Mouse (Mus musculus) intestine, embryonic 14.5 days (tissue): Measurements from ENCODE around the gene Tekt5. TPM values are rescaled to one million over a fixed set of nuclear protein-coding genes. Genes with fewer than 3 reads are reported as not detected.

Experiments used
- ATAC-seq: fragments of 200-750 bp; cut with Nextera tagmentation; replicated peaks from 2 replicates; pipeline ENCODE4 v1.8.0; 2017; ENCODE audit warnings: low read depth, moderate number of reproducible peaks, moderate TSS enrichment, moderate library complexity; ENCODE audit not compliant: low FRiP score, low TSS enrichment
- DNase-seq: peaks from one replicate; pipeline ENCODE4 v3.0.0-alpha.2; 2018; ENCODE audit warnings: low spot score
- H3K27ac ChIP-seq: fragments of 300-500 bp; sonication (generic); 2 replicates; pipeline ENCODE4 v1.5.1; 2014; ENCODE audit warnings: low read depth, mild to moderate bottlenecking, control low read depth
- H3K27me3 ChIP-seq: fragments of 300-500 bp; sonication (generic); replicated peaks from 2 replicates; pipeline ENCODE4 v1.6.1; 2014; ENCODE audit warnings: low read length, control low read depth; ENCODE audit not compliant: control insufficient read depth, insufficient read depth
- H3K36me3 ChIP-seq: fragments of 300-500 bp; sonication (generic); 2 replicates; pipeline ENCODE4 v1.6.1; 2014; ENCODE audit warnings: low read length, control low read depth; ENCODE audit not compliant: control insufficient read depth, insufficient read depth
- H3K4me1 ChIP-seq: fragments of 300-500 bp; sonication (generic); replicated peaks from 2 replicates; pipeline ENCODE4 v1.6.1; 2014; ENCODE audit warnings: low read length, control low read depth, mixed read lengths; ENCODE audit not compliant: control insufficient read depth, insufficient read depth
- H3K4me2 ChIP-seq: fragments of 300-500 bp; sonication (generic); 2 replicates; pipeline ENCODE4 v1.6.1; 2014; ENCODE audit warnings: low read length
- H3K4me3 ChIP-seq: fragments of 300-500 bp; sonication (generic); 2 replicates; pipeline ENCODE4 v1.5.1; 2014; ENCODE audit warnings: low read depth, low read length, control low read depth, mixed read lengths
- H3K9ac ChIP-seq: fragments of 300-500 bp; sonication (generic); 2 replicates; pipeline ENCODE4 v1.6.1; 2014; ENCODE audit warnings: mild to moderate bottlenecking, low read length
- H3K9me3 ChIP-seq: fragments of 300-500 bp; sonication (generic); 2 replicates; pipeline ENCODE4 v1.6.1; 2016; ENCODE audit warnings: low read length, control low read depth; ENCODE audit not compliant: control insufficient read depth
- WGBS: fragments of 180-500 bp; shearing (Covaris S2); extraction: QIAGEN DNeasy Blood & Tissue Kit; methylation state at CpG from one replicate; pipeline ENCODE4 v1.1.7; 2014; 5-methylcytosine and 5-hydroxymethylcytosine counted together
- polyA plus RNA-seq: library from polyadenylated mRNA; unstranded; fragments of >200 nt; fragmentation: Nextera tagmentation; extraction: Ambion mirVana; gene quantifications from 2 replicates; pipeline ENCODE4 v1.2.1, GENCODE M21; 2014

Gene Tekt5
- polyA plus RNA-seq, 1 experiment from 2014 or later, result 0.28 TPM

DNA sequence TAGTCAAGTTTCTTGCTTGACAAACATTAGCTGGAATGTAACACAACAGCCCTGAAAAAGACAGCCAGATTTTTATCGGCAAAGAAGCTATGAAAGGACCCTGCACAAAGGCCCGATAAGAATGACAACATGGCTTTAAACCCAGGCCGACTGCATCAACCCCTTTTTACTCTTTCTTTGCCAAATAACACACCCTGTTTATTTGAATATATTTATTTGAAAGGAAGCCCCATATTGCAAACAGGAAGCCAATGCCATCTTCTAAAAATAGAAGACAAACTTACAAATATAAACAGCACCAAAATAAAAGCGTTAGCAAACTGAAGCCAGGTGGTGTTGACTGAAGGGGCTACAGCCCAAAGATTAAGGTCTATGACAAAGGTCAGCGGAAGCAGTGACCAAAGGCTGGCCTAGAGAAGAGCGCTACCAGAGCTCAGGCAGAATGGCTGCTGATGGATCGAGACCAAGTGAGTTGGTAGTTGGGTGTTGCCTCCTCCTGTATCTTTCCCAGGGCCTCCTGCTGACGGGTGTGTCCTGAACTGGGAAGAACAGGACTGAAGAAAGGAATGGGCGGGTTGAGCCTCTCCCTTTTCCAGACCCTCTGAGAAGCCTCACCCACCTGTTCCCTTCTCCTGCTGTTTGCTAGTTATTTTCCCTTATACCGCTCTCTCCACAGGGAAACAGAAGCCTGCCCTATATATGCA lies 78.6 kb downstream of the Tekt5 start:
- Histone ChIP-seq H3K36me3 (no peaks in the 10 kb centered on the region), H3K27ac (no peak overlapping the region), H3K4me3 (no peak overlapping the region), H3K9me3 (no peaks in the 10 kb centered on the region), H3K9ac (no peak overlapping the region), H3K4me2 (no peak overlapping the region), H3K4me1 (peaks cover 8% of the 10 kb centered on the region; the same call in 1 of the 2 replicates), H3K27me3 (peaks cover 3% of the 10 kb centered on the region; the same call in 1 of the 2 replicates)
- ATAC-seq, result no peak
- no peak for DNase-seq
- 76% methylated on average over 10 of the region's 10 CpGs for WGBS

DNA sequence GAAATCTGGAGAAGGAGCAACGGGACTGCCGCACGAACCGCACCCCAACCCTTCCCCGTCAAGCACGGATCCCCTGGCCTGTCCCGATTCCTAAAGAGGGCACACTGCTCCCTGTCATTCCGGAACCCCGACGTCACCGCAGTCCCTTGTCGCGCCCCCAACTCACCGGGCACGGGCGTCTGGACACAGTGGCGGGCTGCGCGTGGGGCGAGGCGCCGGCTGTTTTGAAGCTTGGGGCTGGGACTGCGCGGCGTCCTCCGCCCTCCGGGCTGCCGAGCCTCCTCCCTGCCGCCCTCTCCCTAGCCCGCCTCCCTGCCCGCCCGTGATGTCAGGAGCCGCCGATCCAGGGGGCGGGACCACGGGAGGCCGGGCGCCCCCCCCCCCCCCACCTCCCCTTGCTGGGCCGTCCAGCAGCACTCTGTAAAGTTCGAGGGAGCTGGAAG lies 81.6 kb downstream of the Tekt5 start, which contains the start of gene Emp2:
Gene Emp2, minus strand, starts transcription at position 323 of the 443 bp plus-strand sequence.
- Histone ChIP-seq H3K4me1 (peaks cover 8% of the 10 kb centered on the region; the same call in 1 of the 2 replicates), H3K27me3 (no peaks in the 10 kb centered on the region), H3K36me3 (no peaks in the 10 kb centered on the region), H3K27ac (no peak within 1 kb of the TSS), H3K9ac (peak within 1 kb of the TSS; percentile 49), H3K4me2 (peak within 1 kb of the TSS; percentile 89), H3K9me3 (no peaks in the 10 kb centered on the region), H3K4me3 (peak within 1 kb of the TSS; percentile 53)
- DNase-seq, result peak; percentile 75
- ATAC-seq, result peak; percentile 90
- WGBS, result under 1% methylated on average over 35 of the region's 40 CpGs

DNA sequence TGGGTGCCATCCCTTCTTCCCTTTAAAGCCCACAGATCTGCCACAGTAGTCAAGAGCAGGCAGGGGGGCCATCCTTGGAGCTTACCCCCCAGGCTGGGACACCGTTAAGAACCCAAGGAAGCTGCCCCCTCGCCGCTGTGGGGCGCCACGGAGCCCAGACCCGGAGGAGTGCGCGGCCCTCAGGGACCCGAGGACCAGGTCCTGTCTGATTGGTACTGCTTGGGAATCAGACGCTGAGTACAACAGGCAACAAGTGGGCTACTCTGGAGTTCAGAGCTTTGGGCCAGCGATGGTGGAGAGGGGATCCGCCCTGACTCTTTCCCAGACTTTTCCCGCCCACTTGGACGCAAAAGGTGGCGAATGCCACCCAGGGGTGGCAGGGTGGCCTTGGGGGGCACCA lies 82.1 kb downstream of the Tekt5 start:
- H3K27ac ChIP-seq, result no peak overlapping the region
- WGBS, result 8% methylated on average over 15 of the region's 15 CpGs
- DNase-seq, result no peak
- H3K4me1 ChIP-seq, result peaks cover 8% of the 10 kb centered on the region; the same call in 1 of the 2 replicates
- H3K4me2 ChIP-seq, result peak overlapping the region; percentile 89
- H3K36me3 ChIP-seq, result no peaks in the 10 kb centered on the region
- H3K4me3 ChIP-seq, result peak overlapping the region; percentile 53
- peak overlapping the region; percentile 49 for H3K9ac ChIP-seq
- ATAC-seq, result peak; percentile 22; the same call in 1 of the 2 replicates
- no peaks in the 10 kb centered on the region for H3K27me3 ChIP-seq
- H3K9me3 ChIP-seq, result no peaks in the 10 kb centered on the region

DNA sequence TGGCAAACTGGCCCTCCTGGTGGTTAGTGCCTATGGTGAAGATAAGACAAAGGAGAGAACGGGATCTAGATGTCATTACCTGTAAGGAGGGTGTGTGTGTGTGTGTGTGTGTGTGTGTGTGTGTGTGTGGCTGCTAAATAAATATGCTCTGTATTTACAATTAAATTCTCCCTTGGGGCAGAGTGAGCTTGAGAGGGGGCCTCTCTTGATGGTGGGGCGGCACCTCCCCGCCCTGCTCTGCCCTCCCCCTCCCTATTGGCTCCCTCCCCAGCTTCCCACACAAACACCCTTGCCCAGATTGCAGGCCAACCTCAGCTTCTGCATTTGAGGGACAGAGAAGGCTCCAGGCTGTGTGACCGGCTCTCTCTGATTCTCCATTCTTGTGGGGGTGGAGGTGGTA lies 83.3 kb downstream of the Tekt5 start:
- no peaks in the 10 kb centered on the region for H3K36me3 ChIP-seq
- no peaks in the 10 kb centered on the region for H3K27me3 ChIP-seq
- H3K9ac ChIP-seq, result no peak overlapping the region
- peaks cover 8% of the 10 kb centered on the region; the same call in 1 of the 2 replicates for H3K4me1 ChIP-seq
- no peak overlapping the region for H3K27ac ChIP-seq
- H3K9me3 ChIP-seq, result no peaks in the 10 kb centered on the region
- ATAC-seq (no peak), DNase-seq (no peak)
- H3K4me2 ChIP-seq, result no peak overlapping the region
- 47% methylated on average over 4 of the region's 4 CpGs for whole genome bisulfite sequencing
- H3K4me3 ChIP-seq, result no peak overlapping the region

DNA sequence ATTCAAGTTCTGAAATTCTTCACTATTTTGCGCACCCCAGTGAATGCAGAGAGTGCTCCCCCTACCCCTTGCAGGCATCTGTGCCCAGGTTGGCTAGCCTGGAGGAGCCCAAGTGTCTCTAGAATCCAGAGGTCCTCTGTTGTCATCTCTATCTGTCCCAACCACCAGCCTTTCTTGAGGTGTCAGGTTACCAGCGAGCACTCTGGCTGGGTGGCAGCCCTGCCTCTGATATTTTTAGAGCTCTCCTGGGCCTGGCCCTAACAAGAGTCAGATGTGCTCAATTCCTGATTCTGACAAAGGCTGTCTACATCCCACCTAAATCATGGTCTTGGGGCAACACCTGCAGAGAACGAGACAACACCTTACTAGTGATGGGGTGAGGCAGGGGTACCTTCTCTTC lies 84.2 kb downstream of the Tekt5 start:
- H3K36me3 ChIP-seq, result no peaks in the 10 kb centered on the region
- WGBS, result 48% methylated on average over 3 of the region's 3 CpGs
- ATAC-seq (no peak), DNase-seq (no peak)
- H3K4me1 ChIP-seq, result peaks cover 8% of the 10 kb centered on the region; the same call in 1 of the 2 replicates
- H3K27me3 ChIP-seq, result no peaks in the 10 kb centered on the region
- no peak overlapping the region for H3K9ac ChIP-seq
- no peak overlapping the region for H3K4me2 ChIP-seq
- no peak overlapping the region for H3K4me3 ChIP-seq
- H3K27ac ChIP-seq, result no peak overlapping the region
- no peaks in the 10 kb centered on the region for H3K9me3 ChIP-seq

DNA sequence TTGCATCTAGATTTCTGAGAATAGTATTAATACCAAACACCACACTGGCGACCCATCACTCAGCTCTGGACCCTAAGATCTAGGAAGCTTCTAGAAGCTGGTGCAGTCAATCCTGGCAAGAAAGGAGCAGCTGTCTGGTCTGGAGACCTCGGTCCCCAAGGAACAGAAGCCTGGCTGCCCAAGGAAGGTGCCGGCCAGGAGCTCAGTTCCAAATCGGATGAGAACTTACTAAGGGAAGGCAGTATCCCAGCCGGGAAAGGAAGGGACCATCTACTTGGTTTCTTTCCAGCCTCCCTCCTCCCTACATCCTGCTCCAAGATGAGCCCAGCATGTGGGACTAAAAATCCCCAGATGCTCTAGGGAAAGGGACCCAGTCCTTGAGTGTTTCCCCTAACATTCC lies 84.8 kb downstream of the Tekt5 start:
- Histone ChIP-seq H3K4me1 (peaks cover 8% of the 10 kb centered on the region; the same call in 1 of the 2 replicates), H3K9me3 (no peaks in the 10 kb centered on the region), H3K27me3 (no peaks in the 10 kb centered on the region), H3K36me3 (no peaks in the 10 kb centered on the region), H3K4me3 (no peak overlapping the region), H3K27ac (no peak overlapping the region), H3K4me2 (no peak overlapping the region), H3K9ac (no peak overlapping the region)
- 82% methylated on average over 5 of the region's 5 CpGs for WGBS
- DNase-seq (no peak), ATAC-seq (no peak)

Other genes starting within 250 kb of the Tekt5 start
- gene Rpl39l, start 225.3 kb downstream of the Tekt5 start, polyA plus RNA-seq, result not detected in 2 replicates
- 1.4 and 1.5 TPM in 2 replicates for gene Atf7ip2, start 202.8 kb downstream of the Tekt5 start, polyA plus RNA-seq
- gene Emp2, start 81.5 kb downstream of the Tekt5 start, polyA plus RNA-seq, result 21.4 and 24.0 TPM in 2 replicates
- gene Nubp1, start 16.5 kb upstream of the Tekt5 start, polyA plus RNA-seq, result 71.6 and 74.2 TPM in 2 replicates
- 11.4 and 13.1 TPM in 2 replicates for gene Tvp23a, start 51.9 kb upstream of the Tekt5 start, polyA plus RNA-seq
- 0.35 TPM in 2 replicates for gene Ciita, start 84.6 kb upstream of the Tekt5 start, polyA plus RNA-seq
- 21.2 and 26.5 TPM in 2 replicates for gene Dexi, start 147.6 kb upstream of the Tekt5 start, polyA plus RNA-seq
- 26.6 and 30.2 TPM in 2 replicates for gene Clec16a, start 149.8 kb upstream of the Tekt5 start, polyA plus RNA-seq